Mouse (Mus musculus) heart, postnatal 36 days (tissue): ENCODE results near the gene Ldb1. TPM values are rescaled to one million over a fixed set of nuclear protein-coding genes. Genes with fewer than 3 reads are reported as not detected.

ENCODE experiments used
- DNase-seq, 2 experiments: peaks; one replicate each; pipeline ENCODE4 v3.0.0; 2021 to 2022
- intact Hi-C: fragments of 180-260 bp; cut with DNase I; formaldehyde crosslinking; loops from one replicate; pipeline ENCODE4 v1.15.1; 2025
- total RNA-seq, 2 experiments: library from RNA; stranded (reverse); gene quantifications; 2 replicates each; pipeline ENCODE4 v1.2.3; 2021

Gene Ldb1
- total RNA-seq, 2 experiments from 2014 or later = 38.4 to 52.4 TPM

DNA sequence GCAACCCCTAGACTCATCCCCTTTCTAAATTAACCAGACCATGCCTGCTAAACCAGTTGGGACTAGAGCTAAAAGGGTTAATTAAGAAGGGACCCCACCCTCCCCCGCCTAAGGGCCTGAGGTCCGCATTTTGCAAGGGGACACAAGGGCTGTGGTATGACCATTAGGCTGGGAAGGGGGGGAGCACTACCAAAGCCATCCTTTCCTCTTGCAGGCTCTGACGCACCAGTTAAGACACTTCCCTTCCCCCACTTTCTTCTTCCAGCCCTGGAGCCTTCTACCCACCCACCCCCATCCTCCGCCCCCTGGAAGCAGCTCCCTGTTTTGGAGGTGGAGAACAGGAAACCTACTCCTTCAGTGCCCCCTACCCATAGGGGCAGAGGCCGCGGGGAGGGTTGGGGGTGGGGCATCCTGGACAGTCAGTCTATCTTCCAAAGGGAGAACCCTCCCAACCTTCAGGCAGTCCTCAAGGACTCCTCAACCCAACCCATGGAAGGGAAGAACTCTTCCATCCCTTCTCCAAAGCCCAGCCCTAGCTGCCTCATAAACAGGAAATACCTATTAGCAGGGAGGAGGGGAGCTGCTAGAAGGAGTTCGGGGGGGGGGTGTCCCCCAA lies 790 bp upstream of the Ldb1 start:
- intact Hi-C loops = loop anchor here (2.0 kb wide), 1 partner anchor 41 kb away; no protein-coding TSS in a partner anchor
- peak in 1 of 2 experiments; percentile 67 for DNase-seq

DNA sequence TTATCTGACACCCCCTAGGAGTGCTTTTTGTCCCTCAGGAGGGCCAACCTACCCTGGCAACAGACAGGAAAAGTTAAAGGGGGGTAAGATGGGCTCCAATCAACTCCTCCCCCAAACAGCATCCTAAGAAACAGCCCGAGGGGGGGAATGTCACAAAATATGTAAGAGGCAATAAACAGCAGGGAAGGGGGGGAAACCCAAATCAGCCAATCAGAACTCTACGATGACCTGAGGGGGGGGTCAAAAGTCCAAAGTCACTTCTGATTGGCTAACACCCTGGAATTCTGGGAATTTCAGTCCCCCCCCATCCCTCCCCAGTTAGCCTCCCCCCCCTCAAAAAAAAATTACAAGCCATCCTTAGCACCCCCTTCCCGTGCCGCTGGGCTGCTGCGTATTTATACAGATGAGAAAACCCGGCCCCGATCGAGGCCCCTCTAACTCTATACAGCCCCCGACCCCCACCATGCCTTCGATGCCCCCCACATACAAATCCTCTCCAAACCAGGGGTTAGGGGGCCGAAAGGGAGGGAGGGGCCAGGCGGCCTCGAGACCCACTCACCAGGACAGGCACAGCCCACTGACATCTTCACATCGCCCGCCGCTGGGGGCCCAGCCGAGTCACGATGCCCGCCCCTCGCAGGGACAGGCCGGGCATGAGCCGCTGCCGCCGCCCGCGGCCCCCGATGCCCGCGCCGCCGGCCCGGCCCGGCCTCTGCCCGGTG lies 582 bp downstream of the Ldb1 start, which contains the start of gene Pprc1:
TSS of gene Pprc1 (plus strand) at position 616 of the 722 bp plus-strand sequence.
- intact Hi-C loops = loop anchor here (2.0 kb wide), 1 partner anchor 40 kb away; no protein-coding TSS in a partner anchor
- peak; percentile 51 to 61 for DNase-seq

DNA sequence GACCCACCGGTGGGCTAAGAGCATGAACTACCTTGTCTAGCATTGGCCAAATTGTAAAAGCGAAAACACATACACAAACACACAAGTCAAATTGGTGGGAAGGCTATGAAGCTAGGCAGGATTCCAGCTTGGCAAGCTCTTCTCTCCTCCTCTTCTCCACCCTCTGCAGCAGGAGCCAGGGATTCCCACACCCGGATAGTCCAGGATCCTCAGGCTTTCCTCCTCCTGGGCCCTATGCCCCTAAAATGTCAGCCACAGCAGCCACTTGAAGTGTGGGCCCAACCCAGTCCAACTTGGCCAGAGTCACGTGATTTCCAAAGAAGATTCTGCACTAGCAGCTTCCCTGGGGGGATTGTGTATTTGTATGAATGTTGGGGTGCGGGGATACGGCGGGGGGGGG lies 1.6 kb downstream of the Ldb1 start:
- intact Hi-C loops = no loop called here
- DNase-seq = peak in 1 of 2 experiments; percentile 28

DNA sequence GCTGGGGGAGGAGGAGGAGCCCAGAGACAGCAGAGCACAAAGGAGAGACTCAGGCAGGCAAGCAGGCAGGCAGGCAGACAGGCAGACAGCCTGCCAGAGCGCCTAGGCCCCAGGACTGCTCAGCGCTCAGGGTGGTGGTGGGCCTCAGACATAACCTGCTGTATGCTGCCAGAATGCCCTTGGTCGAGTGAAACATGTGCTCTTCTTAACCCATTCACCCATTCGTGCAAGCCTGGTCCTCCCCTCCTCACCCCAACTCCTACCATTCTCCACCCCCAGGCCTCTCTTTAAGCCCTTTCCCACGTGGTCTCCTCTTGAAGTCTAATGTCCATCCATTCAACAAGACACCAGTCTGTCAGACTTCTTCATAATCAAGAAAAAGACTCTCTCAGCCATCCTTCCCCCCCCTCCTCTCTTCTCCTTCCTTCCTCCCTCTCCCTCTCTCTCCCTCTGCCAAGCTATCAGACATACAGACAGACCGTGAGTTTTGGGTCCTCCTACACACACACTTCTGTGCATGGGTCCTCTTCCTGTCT lies 2.5 kb downstream of the Ldb1 start:
- DNase-seq = peak in 1 of 2 experiments; percentile 24
- intact Hi-C loops = no loop called here

DNA sequence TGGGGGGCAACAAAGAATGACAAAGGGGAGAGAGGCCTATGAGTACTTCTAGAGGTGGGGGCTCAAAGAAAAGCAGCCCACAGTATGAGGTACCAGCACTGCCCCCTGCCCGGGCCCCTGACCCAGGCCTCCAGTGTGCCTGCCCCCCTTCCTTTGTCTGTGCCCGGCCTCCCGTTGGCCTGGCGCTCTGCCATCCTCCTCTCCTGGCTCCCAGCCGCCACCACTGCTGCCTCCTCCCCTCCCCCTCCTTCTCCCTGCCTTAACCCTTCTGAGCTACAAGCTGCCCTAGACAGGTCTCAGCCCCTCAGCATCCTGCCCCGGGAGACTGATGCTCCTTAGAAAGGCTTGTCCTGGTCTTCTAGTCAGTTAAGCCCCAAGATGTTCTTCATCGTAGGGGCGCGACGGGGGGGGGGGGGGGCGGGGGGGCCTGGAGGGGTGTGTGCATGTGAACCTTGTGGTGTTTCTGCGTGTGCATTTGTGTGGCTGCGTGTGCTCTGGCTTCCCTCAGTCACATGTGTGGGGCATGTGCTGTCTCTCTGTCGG lies 3.0 kb downstream of the Ldb1 start:
- DNase-seq = peak; percentile 80 to 81
- intact Hi-C loops = no loop called here

DNA sequence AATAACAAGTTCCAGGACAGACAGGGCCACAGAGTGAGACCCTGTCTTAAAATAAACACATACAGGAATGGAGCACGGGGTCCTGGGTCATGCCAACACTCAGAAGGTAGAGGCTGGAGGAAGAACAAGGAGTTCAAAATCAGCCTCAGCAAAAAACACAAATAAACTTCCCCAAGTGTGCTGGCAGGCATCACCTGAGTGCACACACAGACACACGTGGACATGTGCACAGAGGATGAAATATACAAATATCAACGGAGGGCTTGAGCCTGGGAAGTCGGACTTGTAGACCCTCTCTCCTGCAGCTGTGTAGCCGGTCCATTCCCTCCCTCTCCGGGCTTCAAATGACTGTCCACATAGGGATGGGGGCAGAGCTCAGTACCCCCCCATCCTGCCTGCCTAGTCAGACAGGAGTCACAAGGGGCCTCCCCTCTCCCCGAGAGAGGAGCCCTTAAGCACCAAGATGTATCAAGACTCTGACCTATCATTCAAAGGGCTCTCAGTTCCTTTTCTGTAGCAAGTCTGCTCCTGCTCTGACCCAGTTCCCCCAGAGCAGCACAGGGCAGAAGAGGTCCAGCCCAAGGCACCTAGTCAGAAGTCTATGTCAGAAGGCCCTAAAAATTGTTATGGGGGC lies 3.6 kb downstream of the Ldb1 start:
- intact Hi-C loops = no loop called here
- no peak for DNase-seq

DNA sequence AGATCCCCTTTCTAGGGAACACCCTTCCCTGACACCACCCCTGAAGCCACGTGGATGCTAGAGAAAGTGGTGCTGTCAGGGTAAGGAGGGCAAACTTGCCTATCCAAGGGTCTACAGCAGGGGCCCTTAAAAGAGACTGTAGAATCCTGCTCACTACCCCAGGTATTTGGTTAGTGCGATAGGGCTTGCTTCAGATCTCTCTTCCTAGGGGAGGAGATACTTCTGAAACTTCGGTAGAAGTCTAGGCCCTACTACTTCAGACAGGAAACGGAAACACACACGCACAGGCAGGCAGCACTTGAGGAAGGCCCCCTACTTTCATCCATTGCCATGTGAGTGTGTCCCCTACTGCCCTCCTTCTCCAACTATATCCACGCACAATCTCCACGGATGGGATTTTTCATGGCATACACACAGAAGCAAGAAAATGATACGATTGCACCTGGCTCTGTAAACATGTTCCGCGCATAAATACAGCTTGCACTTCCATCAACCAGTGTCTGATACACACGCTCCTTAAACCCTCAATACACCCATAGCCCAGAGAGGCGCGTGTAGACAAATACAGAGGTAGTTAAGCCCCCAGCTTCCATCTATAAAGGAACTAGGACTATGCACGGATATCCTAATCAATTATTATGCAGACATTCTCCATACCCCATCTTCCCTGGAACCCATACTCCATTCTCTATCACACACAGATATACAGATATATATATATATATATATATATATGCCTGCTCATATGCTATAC lies 4.7 kb downstream of the Ldb1 start:
- intact Hi-C loops = no loop called here
- DNase-seq = no peak

DNA sequence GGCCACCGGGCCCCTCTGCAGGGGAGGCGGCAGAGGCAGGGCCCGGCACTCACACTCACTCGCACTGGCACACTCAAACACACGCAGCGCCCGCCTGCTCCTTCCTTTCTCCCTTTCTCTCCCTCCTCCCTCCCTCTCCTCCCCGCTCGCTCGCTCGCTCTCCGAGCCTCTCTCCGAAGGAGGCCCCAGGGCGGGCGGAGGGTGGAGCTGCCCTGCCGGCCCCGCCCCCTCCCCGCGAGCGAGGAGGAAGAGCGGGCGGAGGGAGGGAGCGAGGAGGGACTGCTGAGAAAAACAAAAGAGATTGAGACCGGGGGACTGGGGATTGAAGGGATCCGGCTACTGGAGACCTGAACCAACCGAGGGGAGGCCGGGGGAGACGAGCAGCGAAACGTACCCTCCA lies 5.5 kb downstream of the Ldb1 start:
- intact Hi-C loops = no loop called here
- peak; percentile 88 for DNase-seq

DNA sequence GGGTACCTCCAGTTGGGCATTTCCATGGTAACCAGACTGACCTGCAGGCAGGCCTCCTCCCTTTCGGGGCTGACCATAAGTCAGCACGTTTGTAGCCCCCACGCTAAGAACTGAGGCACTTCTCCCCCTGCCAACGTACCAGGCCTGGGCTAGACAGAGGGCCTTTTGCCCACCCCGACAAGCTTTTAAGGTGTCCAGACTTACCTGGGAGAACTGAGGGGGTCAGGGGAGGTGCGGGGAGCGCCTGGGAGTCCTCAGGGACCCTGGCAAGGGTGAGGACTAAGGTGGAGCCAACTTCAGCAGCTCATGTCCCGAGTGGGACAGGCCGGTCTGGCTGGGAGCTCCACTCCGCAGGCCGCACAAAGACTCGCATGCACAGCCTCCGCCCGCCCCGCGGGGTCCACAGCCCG lies 6.2 kb downstream of the Ldb1 start:
- intact Hi-C loops = no loop called here
- DNase-seq = no peak

DNA sequence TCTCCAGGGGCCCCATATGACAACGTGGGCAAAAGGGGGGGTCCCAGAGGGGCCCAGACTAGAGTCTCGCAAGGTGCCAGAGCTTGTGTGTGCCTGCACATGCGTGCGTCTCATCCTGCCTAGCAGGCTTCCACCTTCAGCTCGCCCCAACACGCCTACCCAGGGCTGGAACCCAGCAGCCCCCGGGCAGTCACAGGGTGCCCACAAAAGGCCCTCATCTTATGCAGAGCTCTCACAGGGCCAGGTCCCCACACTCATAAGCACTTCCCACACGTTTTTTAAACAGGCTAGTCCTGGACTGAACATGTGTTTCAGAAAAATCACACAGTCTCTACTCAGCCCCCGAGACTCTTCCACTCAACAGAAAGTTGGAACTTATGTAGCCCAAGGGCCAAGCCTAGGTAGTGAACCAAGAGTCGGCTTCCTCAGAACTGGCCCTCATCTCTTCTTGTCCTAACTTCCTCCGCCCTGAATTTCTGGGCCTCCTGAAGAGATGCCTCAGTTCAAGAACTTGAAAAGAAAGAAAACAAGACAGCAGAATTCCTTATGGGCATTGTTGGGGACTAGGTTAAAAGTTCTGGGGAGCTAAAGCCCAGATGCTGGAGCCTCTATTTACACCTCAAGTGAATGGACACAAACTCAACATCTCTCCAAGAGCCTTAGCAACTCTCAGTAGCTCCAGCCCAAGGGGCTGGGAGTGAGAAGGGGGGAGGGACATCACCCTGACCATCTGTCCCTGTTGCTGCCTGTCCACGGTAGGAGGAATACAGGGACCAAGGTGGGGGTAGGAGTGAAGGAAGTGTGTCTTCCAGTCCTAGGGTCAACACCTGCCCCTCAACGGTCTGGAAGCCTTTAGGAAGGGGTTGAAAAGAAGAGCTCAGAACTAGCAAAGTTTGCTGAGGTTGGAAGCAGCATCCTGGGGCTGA lies 6.8 kb downstream of the Ldb1 start:
- intact Hi-C loops = no loop called here
- no peak for DNase-seq

DNA sequence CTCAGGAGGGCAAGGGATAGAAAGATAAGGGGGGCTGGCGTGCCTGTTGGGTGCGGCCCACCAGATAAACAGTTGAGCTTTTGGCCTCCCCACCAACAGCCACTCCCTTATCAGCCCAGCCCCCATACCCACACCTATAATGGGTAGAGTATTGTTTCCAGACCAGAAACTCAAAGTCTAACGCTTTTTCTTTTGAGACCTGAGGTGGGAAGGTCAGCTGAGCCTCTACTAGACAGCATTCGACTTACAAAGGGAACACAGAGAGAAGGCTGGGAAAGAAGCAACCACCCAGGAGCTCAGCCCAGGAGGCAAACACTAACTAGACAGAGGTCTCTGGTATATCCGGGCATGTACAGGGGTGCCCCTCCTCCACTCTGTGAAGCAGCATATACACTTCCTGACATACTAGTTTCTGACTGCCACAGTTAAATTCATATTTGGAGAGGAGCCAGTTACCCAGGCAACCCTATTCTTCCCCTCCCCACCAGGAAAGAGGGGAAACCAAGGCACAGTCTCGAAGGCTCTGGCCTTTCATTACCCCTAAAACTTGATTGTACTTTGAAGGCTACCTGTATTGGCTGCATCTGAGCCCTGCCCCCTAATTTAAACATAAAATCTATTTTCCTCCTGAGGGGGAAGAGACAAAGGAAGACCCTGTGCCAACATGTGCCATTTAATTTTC lies 7.6 kb downstream of the Ldb1 start:
- DNase-seq = no peak
- intact Hi-C loops = no loop called here

DNA sequence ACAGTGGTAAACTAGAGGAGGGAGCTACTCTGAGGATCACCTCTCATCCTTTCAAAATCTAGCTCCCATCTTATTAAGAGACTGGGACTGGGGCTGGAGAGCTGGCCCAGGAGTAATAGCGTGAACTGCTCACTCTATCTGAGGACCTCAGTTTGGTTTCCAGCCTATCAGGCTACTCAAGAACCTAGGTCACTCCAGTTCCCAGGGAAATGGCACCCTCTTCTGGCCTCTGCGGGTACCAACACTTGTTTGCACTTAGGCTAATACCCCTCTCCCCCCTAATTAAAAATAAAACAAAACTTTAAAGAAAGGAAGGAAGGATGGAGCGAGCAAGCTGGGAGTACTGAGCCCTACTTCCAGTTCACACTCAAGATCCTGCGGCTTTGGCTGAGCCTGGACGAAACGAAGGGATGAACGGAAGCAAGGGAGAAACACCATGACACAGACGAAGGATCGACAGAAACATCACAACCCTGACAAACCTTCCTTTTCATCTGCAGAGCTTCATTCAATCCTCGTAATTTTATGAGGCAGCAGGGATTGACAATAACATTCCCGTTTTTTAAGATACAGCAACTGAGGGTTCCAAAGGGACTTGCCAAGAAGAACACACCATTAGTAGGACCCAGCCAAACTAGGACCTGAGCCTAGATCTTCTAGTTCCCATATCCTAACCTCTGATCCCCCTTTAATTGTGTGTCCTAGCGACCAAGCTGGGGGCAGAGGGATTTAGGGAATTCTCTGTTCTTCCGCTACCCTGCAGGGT lies 8.4 kb downstream of the Ldb1 start:
- intact Hi-C loops = no loop called here
- DNase-seq = no peak

DNA sequence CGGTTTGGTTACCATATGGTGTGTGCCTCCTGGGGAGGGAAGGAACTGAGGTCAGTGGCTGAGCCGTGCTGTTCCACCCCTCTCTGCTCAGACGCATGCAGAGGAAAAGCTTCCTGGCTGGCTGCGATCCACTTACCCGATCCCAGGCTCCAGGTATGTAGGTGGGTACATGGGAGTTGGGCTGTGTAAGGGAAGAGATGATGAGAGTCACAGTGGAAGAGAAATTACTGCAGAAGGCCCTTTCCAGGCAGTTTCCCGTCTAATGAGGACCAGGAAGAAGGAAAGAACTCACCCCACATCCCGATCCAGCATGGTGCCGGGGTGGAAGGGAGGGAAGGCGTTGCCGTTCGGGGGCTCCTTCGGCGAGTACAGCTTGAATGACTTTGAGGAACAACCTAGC lies 9.0 kb downstream of the Ldb1 start:
- DNase-seq = no peak

DNA sequence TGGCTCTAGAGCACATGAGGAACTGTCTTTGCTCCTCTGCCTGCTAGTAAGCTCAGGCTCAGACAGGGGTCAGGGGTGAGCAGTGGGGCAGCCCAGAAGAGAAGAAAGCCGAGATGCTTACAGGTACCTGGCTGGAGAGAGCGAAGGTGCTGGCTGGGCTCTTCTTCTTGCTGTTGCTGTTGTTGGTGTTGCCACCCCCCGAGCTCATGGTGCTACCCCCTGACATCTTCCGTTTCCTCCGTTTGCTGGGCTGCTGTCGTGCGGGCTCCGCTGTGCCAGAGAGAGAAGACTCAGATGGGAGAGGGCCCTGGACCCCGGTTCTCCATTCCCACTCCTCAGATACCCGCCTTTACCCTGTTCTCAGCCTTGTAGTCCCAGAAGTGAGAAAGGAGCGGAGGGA lies 11.1 kb downstream of the Ldb1 start:
- DNase-seq = no peak
- intact Hi-C loops = no loop called here

More for the DNA sequence above, 9.0 kb downstream of the Ldb1 start:
- intact Hi-C loops = no loop called here

DNA sequence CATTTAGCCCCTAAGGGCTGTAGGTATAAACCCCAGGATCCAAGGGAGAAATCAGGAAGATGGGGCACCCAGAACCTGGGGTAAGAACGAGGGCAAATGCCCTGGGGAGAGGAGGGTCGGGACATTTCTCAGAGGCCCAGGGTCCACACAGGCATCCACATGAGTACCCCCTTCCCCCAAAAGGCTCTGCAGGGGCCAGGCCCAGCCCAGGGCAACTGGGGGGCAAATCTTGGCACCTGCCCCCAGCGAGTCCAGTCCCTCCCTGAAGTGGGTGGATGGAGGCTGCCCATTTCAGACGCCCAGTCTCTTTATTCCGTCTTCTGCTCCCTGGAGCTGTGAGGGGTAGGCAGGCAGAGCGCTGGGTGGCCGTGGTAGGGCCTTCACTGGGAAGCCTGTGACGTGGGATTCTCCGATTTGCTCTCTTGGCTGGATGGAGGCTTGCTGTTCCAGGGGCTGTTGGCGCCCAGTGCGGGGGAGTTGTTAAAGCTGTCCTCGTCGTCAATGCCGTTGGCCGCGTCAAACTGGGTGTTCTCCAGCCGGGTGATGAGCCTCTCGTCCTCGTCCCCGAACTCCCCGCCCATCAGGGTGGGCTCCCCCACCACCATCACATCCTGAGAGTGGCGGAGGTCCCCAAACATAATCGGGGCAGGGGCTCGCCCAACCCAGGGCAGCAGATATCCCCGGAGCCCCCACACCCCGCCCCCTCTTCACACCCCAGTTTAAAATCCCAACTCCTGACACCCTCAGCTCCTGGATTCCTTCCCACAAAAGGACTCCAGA lies 12.1 kb downstream of the Ldb1 start:
- intact Hi-C loops = no loop called here

DNA sequence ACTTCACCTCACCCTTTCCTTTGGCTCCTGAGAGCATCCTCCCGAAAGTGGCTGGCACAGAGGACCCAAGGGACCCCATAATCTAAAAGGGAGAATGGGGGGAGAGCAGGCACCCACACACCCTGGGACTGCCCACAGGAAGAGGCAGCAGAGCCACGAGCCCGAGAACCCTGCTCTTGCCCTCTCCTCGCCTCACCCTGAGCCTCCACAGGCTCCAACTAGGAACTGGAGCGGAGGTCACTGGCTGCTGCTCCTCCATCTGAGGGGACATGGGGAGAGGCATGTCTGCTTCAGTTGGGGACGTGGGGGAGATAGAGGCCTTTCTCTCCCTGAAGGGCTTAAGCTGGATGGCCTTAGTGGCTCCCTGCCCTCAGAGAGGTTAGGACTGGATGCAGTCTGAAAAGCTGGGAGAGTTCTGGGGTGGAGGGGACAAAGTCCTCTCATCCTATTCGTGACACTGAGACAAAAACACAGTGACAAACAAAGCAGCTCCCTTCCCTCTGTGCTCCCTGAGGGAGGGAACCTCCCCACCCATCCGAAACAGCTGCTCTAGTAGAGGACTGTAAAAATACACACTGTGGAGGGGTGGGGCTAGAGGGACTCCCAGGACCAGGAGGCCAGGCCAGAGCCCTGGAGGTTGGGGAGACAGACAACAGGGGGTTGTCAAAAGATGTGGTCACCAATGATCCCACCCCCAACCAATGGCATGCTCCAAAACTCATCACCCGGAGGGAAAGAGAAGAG lies 13.2 kb downstream of the Ldb1 start:
- peak in 1 of 2 experiments; percentile 16 for DNase-seq
- intact Hi-C loops = no loop called here

More for the DNA sequence above, 12.1 kb downstream of the Ldb1 start:
- DNase-seq = no peak
